Mouse (Mus musculus) stomach, embryonic 16.5 days (tissue): ENCODE measurements around the gene Phf6. TPM values are rescaled to one million over a fixed set of nuclear protein-coding genes. Genes with fewer than 3 reads are reported as not detected.

Source experiments
- polyA plus RNA-seq: library from polyadenylated mRNA; unstranded; fragments of >200 nt; fragmentation: Nextera tagmentation; extraction: Ambion mirVana; gene quantifications from 2 replicates; pipeline ENCODE4 v1.2.1, GENCODE M21; 2015

The Phf6 gene
- polyA plus RNA-seq, 1 experiment from 2014 or later = 28.6 TPM

Other genes with a start within 250 kb of the Phf6 start
- gene Ccdc160, start 121.1 kb upstream of the Phf6 start, polyA plus RNA-seq = 0.57 and 0.81 TPM in 2 replicates
- gene Hprt, start 75.9 kb downstream of the Phf6 start, polyA plus RNA-seq = 224 and 230 TPM in 2 replicates